Mouse (Mus musculus) hematopoietic stem cell, adult 5-6 weeks (primary cell): ENCODE results near the gene Styx. TPM values are rescaled to one million over a fixed set of nuclear protein-coding genes. Genes with fewer than 3 reads are reported as not detected.

Experiments
- ATAC-seq, 2 experiments: fragments of 125-278 bp in 1 of 2; replicated peaks in 1 of 2; 2 replicates each; pipeline ENCODE4 v1.8.0; 2016 to 2017; ENCODE audit warnings: inconsistent platforms in 2 of 2, mild to moderate bottlenecking in 2 of 2, moderate number of reproducible peaks in 2 of 2, low read depth in 1 of 2, moderate TSS enrichment in 1 of 2; ENCODE audit not compliant: low FRiP score in 2 of 2, poor library complexity in 2 of 2, severe bottlenecking in 2 of 2, insufficient read depth in 1 of 2, low TSS enrichment in 1 of 2
- total RNA-seq: library from RNA; stranded (forward); fragments of 172-1452, 232-1000 nt; gene quantifications from 2 replicates; pipeline ENCODE4 v1.2.3, GENCODE M21; 2017

The Styx gene
- total RNA-seq, result 21.1 and 30.4 TPM in 2 replicates

GRCm38 (mm10) chr14:45350931-45351859 lies at the start of gene Styx:
TSS of gene Styx (plus strand) at chr14:45351093.
- peak; percentile 98 for ATAC-seq

DNA sequence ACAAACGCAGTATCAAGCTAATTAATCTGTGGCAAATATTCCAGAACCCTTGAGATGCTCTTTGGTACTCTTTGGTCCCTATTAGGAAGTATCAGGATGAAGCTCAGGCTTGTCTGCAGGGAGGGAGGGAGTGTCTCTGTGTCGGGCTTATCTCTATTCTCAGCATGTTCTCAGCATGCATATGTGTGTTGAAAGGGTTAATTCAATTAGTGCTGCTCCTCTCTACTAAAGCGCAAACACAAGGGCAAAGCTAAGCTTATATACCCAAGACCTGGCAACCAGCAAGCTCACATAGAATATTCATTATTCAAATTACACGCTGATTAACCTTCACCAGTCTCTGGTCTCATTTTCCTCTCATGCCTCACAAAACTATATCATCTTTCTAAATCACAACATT lies 47.0 kb upstream of the Styx start:
- ATAC-seq, result no peak

DNA sequence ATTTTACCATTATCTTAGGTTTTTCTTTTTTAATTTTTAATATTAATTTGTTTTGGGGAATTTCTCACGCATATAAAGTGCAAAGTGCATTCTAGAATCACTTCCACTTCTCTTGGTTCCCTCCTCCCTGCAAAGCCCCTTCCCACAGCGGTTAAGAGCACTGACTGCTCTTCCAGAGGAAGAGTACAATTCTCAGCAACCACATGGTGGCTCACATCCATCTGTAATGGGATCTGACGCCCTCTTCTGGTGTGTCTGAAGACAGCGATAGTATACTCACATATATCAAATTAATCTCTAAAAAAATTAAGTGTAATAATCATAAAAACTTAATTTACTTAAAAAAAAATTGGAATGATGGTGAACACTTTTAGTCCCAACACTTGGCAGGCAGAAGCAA lies 46.5 kb upstream of the Styx start:
- no peak for ATAC-seq

GRCm38 (mm10) chr14:45305852-45306251 lies 45.0 kb upstream of the Styx start:
- ATAC-seq, result no peak

GRCm38 (mm10) chr14:45307630-45308328 lies 43.1 kb upstream of the Styx start:
- peak; percentile 22 to 53; a peak in 3 of 4 replicates for ATAC-seq

DNA sequence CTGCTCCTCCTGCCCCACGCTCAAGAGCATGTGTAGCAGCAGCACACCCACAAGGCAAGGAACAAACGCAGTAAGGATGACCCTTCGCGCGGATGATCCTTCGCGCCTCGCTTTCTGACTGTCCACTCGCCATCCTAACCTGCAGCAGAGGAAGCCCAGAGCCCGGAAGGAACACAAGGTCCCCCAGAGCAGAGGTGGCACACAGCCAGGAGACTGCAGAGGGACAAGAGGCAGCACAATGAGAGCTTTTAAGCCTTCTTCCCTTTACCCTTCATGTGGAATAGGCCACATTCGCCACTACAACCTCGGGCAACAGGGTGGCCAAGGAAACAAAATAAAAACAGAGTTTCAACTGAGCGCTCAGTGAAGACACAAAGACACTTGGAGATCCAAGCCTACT lies 41.2 kb upstream of the Styx start:
- no peak for ATAC-seq

- no peak for ATAC-seq
Measured at GRCm38 (mm10) chr14:45310101-45310500, 40.8 kb upstream of the Styx start.

DNA sequence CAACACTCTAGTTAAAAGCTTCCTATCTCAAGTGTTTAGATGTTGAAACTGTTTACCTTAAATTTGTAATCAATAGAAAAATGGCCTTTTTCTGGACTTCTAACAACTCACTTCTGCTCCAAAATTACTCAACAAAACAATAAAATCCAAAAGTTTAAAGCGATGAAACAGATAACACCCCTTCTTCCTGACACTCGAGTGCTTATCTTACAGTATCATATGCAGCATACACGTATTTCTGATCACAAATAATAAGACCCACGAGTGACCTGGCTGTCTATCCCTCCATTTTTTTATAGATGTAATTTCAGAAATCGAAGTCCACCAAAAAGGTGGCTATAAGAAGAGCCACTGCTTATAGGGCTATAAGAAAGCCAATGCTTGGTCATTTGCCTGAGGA lies 34.0 kb upstream of the Styx start:
- no peak for ATAC-seq

- ATAC-seq, result peak in 1 of 2 experiments; percentile 9; a peak in 2 of 4 replicates
Measured at GRCm38 (mm10) chr14:45317921-45318411, 32.9 kb upstream of the Styx start.

DNA sequence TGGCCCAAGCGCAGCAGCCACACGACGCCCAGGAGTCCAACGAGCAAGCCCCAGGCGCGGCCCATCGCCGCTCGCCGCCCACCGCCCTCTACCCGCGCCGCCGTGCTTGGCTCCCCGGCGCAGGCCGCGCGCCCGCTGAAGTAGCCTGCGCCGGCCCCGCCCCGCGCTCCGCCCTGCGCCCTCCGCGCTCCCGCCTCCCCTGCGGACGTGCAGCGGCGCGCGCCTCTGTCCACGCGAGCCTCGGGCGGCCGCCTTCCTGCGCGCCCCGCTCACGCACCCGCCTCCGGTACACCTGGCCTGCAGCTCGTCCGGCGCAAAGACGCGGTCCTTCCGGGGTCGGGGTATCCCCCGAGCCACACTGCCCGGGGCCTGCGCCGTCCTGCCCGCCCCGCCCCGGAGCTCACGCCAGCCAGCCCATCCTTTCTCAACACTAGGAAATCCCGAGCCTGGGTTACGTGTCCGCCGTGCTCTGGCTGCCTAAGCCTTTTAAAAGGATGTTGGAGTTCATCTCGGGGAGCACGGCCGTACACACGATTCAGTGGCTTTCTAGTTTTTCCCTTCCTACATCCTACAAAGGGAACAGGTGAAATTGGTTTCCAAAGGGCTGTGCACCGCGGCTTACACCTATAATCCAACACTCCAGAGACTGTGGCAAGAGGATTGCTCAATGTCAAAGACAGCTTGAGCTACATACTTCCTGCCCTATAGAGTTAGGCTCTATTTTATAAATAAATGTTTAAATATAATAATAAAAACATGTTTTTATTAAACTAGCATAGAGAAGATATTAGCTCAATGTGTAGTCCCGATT lies 32.3 kb upstream of the Styx start, which contains the start of gene Ero1l:
Gene Ero1l, minus strand, starts transcription at position 346 of the 811 bp plus-strand sequence.
- ATAC-seq, result peak; percentile 77 to 80

DNA sequence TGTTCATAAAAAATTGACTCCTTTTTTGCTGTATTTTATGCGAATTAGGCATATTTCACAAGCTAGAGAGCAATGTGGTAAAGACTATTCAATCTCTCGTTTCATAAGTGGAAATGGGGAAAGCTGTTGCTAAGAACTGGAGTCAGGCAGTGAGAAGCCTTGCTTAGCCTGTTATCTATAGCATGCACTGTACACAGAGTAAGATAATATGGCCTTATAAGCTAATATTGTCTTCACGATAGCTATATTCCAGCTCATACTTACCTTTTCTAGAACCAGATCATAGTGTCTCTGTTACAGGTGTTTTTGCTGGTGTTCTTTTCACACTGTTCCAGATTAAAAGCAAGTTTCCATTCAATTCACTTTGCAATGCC lies 31.7 kb upstream of the Styx start:
- no peak; a peak in 1 of 4 replicates for ATAC-seq

- no peak for ATAC-seq
Measured at GRCm38 (mm10) chr14:45320111-45320510, 30.8 kb upstream of the Styx start.

DNA sequence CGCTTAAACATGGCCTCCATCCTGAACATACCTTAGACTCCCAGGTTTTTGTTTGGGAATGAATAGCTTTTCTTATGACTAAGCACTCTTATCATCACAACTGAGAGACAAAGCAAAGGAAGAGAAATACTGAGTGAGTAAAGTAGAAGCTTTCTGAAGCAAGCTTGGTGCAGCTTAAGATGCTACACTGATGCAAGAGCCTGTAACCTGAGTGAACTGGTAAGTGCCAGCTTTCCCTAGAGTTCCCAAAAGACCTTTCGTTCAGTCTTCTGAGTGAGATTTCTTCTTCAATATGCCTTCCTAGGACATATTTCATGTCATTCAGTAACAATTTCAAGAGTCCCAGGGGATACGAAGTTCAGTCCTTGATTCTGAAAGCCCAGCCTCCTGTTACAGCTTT lies 29.8 kb upstream of the Styx start:
- ATAC-seq, result no peak

DNA sequence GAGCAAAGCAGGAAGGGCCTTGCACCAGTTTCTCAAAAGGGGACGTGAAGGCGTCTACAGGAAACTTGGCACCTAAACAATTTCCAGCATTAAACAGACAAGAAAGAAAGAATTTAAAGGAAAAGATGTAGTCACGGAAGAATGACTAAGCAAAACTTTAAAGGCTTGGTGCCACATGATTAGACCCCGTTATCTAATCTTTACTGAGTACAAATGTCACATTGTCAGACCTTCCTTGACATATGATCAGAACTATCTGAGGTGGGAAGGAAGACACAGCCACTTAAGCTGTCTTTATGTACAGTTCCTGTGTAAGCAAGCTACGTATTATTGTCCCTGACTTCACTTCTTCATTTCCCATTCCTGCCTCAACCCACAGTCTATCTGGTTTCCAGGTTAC lies 29.3 kb upstream of the Styx start:
- ATAC-seq, result no peak

DNA sequence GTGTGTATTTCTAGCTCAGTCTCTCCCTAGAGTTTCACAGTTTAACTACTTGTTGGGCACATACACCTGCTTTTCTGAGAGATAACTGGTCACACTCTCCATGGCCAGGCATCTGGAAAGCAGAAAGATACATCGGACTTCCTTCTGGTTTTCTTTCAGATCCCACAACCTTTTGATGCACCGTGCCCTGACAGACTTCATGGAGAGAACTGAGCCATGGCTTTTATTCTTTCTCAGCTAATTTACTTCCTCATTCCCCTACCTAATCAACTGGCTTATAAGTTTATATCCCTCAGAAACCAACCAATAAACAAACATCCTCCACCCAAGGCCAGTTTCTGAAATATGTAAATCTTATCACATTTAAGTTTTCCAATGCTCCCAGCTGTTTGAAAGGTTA lies 28.4 kb upstream of the Styx start:
- ATAC-seq, result no peak

GRCm38 (mm10) chr14:45323320-45323719 lies 27.6 kb upstream of the Styx start:
- ATAC-seq, result no peak

DNA sequence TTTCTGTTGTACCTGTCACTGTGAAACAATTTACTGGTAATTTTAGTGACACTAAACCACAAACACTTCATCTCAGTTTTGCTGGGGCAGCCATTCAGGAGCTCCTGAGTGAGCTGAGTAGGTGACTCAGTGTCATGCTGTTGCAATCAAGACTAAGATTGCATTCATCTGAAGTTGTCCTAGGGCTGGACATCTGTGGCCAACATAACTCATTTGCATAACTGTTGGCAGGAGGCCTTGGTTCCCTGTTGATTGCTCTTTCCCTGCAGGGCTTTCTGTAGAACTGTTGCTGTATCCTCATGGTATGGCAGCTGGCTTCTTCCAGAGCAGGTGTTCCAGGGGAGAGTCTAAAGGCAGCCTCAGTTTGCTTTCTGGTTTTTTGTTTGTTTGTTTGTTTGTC lies 25.4 kb upstream of the Styx start:
- ATAC-seq, result peak in 1 of 2 experiments; percentile 32; a peak in 1 of 4 replicates
